Comparison of ENCODE assay signal across 7 mouse cellular contexts in genomic region chr3:108770725-108771368, GRCm38 (mm10). TPM values are rescaled to one million over a fixed set of nuclear protein-coding genes. Genes with fewer than 3 reads are reported as not detected.
DNase-seq lines count a peak whose midpoint lies in the region; ATAC-seq lines count a peak whose summit lies in the region.

No protein-coding gene starts in this region.

- H3K27me3 ChIP-seq in embryonic facial prominence, embryonic 10.5 days (replicated peaks; ENCODE audit: low read depth, poor library complexity, severe bottlenecking), result no peaks in the 10 kb centered on the region
- no peaks in the 10 kb centered on the region for H3K27me3 ChIP-seq in intestine, embryonic 15.5 days (replicated peaks)

- no peaks in the 10 kb centered on the region for H3K36me3 ChIP-seq in embryonic facial prominence, embryonic 10.5 days (replicated peaks)
- no peaks in the 10 kb centered on the region for H3K36me3 ChIP-seq in intestine, embryonic 15.5 days

- H3K9me3 ChIP-seq in embryonic facial prominence, embryonic 10.5 days, result no peaks in the 10 kb centered on the region
- H3K9me3 ChIP-seq in intestine, embryonic 15.5 days, result no peaks in the 10 kb centered on the region

- peaks cover 6% of the 10 kb centered on the region for H3K4me1 ChIP-seq in embryonic facial prominence, embryonic 10.5 days
- H3K4me1 ChIP-seq in intestine, embryonic 15.5 days (replicated peaks), result no peaks in the 10 kb centered on the region; the same call in 1 of the 2 replicates

- peak; percentile 61 for DNase-seq in adrenal gland, adult 2 months
- DNase-seq in embryonic facial prominence, embryonic 10.5 days (ENCODE audit: low spot score), result peak; percentile 64
- peak; percentile 81 to 86 for DNase-seq in left cerebral cortex, postnatal 14 days (ENCODE audit: low spot score in 2 of 2)
- DNase-seq in right cerebral cortex, postnatal 14 days, result peak; percentile 40

- H3K4me2 ChIP-seq in intestine, embryonic 15.5 days (replicated peaks), result no peak overlapping the region

- no peak overlapping the region for H3K27ac ChIP-seq in embryonic facial prominence, embryonic 10.5 days (replicated peaks)
- H3K27ac ChIP-seq in intestine, embryonic 15.5 days, result peak overlapping the region; percentile 75

- peak; percentile 71 for ATAC-seq in granulocyte monocyte progenitor cell, adult 5-6 weeks (replicated peaks; ENCODE audit: poor library complexity, severe bottlenecking)
- peak; percentile 78 for ATAC-seq in intestine, embryonic 15.5 days
- ATAC-seq in megakaryocyte-erythroid progenitor cell, adult 5-6 weeks (replicated peaks; ENCODE audit: low FRiP score, low TSS enrichment, poor library complexity, severe bottlenecking), result peak; percentile 83

- H3K4me3 ChIP-seq in embryonic facial prominence, embryonic 10.5 days, result no peak overlapping the region
- H3K4me3 ChIP-seq in intestine, embryonic 15.5 days (replicated peaks), result no peak overlapping the region

- intact Hi-C loops in left cerebral cortex, postnatal 14 days (cut with DNase I), result loop anchor here (2.0 kb wide), 2 partner anchors 48 to 70 kb away; partner anchors contain the start of gene Gpsm2

- no peak overlapping the region for H3K9ac ChIP-seq in intestine, embryonic 15.5 days

- 52% methylated on average over 6 of the region's 6 CpGs for WGBS in embryonic facial prominence, embryonic 10.5 days
- 23% methylated on average over 6 of the region's 6 CpGs for WGBS in intestine, embryonic 15.5 days

RNA-seq across cellular contexts. Expression of gene Aknad1, which starts 31.4 kb away (rescaled TPM):
- total RNA-seq in adrenal gland, adult 2 months (2021), result not detected
- not detected in 2 replicates for polyA plus RNA-seq in adrenal gland, adult 2 months (2012; rRNA removed)
- 0.06 TPM in 1 of 2 replicates, not detected in the other for polyA plus RNA-seq in embryonic facial prominence, embryonic 10.5 days (2016; fragmentation: Nextera tagmentation; extraction: Ambion mirVana)
- total RNA-seq in granulocyte monocyte progenitor cell, adult 5-6 weeks (2014; fragmentation: Nextera tagmentation), result not detected in 2 replicates
- total RNA-seq in granulocyte monocyte progenitor cell, adult 5-6 weeks (2017), result not detected in 2 replicates
- 0.10 TPM in 1 of 2 replicates, not detected in the other for polyA plus RNA-seq in intestine, embryonic 15.5 days (2015; fragmentation: Nextera tagmentation; extraction: Ambion mirVana)
- under 1 TPM in 1 of 2 experiments, not detected in 1; 0.09 TPM for total RNA-seq in left cerebral cortex, postnatal 14 days (2021)
- total RNA-seq in megakaryocyte-erythroid progenitor cell, adult 5-6 weeks (2014; fragmentation: Nextera tagmentation), result 1.3 and 2.0 TPM in 2 replicates
- total RNA-seq in megakaryocyte-erythroid progenitor cell, adult 5-6 weeks (2017), result 1.0 TPM in 1 of 2 replicates, not detected in the other

RNA-seq across cellular contexts. Expression of gene Gpsm2, which starts 48.7 kb away (rescaled TPM):
- total RNA-seq in adrenal gland, adult 2 months (2021), result 1 to 10 TPM; 1.7 to 2.9 TPM
- polyA plus RNA-seq in adrenal gland, adult 2 months (2012; rRNA removed), result 0.58 and 1.0 TPM in 2 replicates
- polyA plus RNA-seq in embryonic facial prominence, embryonic 10.5 days (2016; fragmentation: Nextera tagmentation; extraction: Ambion mirVana), result 76.0 and 80.2 TPM in 2 replicates
- 3.7 and 7.4 TPM in 2 replicates for total RNA-seq in granulocyte monocyte progenitor cell, adult 5-6 weeks (2014; fragmentation: Nextera tagmentation)
- total RNA-seq in granulocyte monocyte progenitor cell, adult 5-6 weeks (2017), result 10.7 and 12.2 TPM in 2 replicates
- 49.1 and 56.1 TPM in 2 replicates for polyA plus RNA-seq in intestine, embryonic 15.5 days (2015; fragmentation: Nextera tagmentation; extraction: Ambion mirVana)
- total RNA-seq in left cerebral cortex, postnatal 14 days (2021), result 10 to 100 TPM; 18.0 TPM
- 35.5 and 68.2 TPM in 2 replicates for total RNA-seq in megakaryocyte-erythroid progenitor cell, adult 5-6 weeks (2014; fragmentation: Nextera tagmentation)
- total RNA-seq in megakaryocyte-erythroid progenitor cell, adult 5-6 weeks (2017), result 31.2 and 56.2 TPM in 2 replicates
